Mouse (Mus musculus) ovary, adult 2 months (tissue): Measurements from ENCODE around the gene Cep83. TPM values are rescaled to one million over a fixed set of nuclear protein-coding genes. Genes with fewer than 3 reads are reported as not detected.

Experiments used
- polyA plus RNA-seq: library from polyadenylated mRNA; depleted of rRNA; stranded (reverse); fragments of >200 nt; gene quantifications from 2 replicates; pipeline ENCODE4 v1.2.3, GENCODE M21; 2012; rRNA removed

Gene Cep83
- 6.6 and 10.5 TPM in 2 replicates for polyA plus RNA-seq

DNA sequence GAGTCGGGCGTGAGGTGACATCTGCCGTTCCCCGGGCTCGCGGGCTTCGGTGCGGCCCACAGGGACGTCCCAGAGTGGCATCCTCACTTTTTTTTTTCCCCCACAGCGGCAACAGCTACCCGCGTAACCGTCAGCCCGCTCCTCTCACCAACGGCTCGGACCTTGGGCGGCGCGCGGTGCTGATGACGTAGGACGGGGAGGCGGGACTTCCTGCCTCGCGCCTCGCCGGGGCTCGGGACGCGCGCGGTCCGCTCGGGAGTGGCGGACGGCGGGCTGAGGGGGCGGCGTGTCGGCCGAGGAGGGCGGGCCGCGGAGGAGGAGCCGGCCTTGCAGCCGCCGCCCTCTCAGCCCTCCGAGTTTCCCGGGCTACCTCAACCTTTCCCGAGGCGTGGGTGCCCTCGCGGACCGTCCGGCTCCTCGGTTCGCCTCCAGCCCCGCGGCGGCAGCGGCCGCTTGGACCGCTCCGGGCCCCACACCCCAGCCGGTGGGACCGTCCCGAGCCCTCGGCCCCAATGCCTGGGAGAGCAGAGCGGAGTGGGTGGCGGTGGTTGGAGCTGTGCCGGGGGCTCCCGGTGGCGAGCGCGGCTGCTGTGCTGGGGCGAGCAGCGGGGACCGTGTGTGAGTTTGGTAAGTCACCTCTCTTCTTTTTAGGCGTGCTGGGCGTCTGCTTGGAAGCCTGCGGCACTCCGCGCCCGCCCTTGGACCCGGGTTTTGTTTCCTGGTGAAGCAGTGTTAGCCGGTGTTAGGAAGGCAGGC, at the start of gene Cep83:
Gene Cep83 (plus strand): TSS at position 235 of the 756 bp plus-strand sequence.

